Mouse (Mus musculus): ENCODE measurements around the gene Sh2d1b2. TPM values are rescaled to one million over a fixed set of nuclear protein-coding genes. Genes with fewer than 3 reads are reported as not detected.

Sh2d1b2 gene
- polyA plus RNA-seq (2015; fragmentation: Nextera tagmentation; extraction: Ambion mirVana): not detected in 2 replicates

DNA sequence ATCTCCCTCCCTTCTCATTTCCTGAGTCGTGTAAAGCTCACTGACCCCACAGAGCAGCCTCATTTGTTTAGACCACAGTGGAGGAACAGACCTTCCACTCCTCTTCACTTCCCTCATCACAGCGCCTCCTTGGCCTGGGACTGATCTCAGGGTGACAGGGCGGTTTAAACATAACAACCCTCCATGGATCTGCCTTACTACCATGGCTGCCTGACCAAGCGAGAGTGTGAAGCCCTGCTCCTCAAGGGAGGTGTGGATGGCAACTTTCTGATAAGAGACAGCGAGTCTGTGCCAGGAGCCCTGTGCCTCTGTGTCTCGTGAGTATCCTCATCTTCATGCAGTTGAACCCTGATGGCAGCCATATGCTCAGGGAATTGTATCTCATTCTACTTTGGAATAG lies at the start of gene Sh2d1b2:
Sh2d1b2 (plus strand) TSS at position 62 of the 400 bp plus-strand sequence.

DNA sequence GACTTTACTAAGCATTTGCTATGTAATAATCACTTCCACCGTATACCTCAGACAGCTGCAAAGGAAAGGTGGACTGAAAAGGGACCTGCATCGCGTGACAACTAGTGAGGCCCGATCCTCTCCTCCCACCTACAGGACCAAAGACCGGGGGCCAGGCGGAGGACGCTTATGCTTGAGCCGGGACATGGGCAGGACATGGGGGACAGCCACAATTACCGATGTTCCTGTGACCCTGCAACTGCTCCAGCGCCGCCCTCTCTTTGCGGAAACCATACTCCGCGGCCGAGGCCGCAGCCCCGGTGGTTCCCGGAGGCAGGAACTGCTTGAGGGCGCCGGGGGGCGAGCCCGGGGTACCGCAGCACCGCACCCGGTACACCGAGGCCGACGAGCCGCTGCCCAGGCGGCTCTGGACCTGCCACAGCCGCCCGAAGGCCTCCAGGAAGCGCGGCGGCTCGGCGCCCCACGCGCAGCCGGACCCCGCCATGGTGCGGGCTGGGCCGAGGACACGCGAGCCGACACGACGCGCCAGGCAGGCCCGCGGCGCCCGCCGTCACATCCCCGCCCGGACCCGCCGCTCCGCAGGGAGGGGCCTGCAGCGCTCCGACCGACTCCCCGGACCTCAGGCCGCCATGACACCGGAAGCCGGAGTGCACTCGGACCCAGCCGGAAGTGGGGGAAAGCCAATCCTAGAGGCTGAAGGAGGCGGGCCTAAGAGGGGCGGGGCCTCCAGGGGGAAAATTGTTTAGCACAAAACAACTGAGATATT lies 17.6 kb upstream of the Sh2d1b2 start, which contains the start of gene Uhmk1:
Uhmk1 (minus strand) TSS at position 641 of the 766 bp plus-strand sequence.

DNA sequence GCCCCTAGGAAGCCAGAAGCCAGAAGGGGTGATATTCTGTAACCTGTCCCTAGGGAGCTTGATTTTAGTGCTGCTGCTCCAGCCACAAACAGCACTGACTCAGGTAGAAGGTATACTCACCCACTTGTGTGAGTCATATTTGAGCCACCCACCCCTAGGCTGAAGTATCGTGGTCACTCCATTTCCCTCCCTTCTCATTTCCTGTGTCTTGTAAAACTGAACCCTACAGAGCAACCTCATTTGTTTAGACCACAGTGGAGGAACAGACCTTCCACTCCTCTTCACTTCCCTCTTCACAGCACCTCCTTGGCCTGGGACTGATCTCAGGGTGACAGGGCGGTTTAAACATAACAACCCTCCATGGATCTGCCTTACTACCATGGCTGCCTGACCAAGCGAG lies 44.5 kb downstream of the Sh2d1b2 start, which contains the start of gene Sh2d1b1:
Sh2d1b1 (plus strand) TSS at position 305 of the 400 bp plus-strand sequence.

Other genes starting within 250 kb of the Sh2d1b2 start
- 69.2 and 86.5 TPM in 2 replicates for gene Ddr2, start 122.0 kb upstream of the Sh2d1b2 start, polyA plus RNA-seq (2015; fragmentation: Nextera tagmentation; extraction: Ambion mirVana)
- 47.6 and 52.3 TPM in 2 replicates for gene Uap1, start 57.8 kb upstream of the Sh2d1b2 start, polyA plus RNA-seq (2015; fragmentation: Nextera tagmentation; extraction: Ambion mirVana)
- gene Uhmk1, start 17.4 kb upstream of the Sh2d1b2 start, polyA plus RNA-seq (2015; fragmentation: Nextera tagmentation; extraction: Ambion mirVana): 3.6 and 4.3 TPM in 2 replicates
- gene Sh2d1b1, start 44.6 kb downstream of the Sh2d1b2 start, polyA plus RNA-seq (2015; fragmentation: Nextera tagmentation; extraction: Ambion mirVana): 0.07 and 0.10 TPM in 2 replicates
- gene Gm7694, start 73.6 kb downstream of the Sh2d1b2 start, polyA plus RNA-seq (2015; fragmentation: Nextera tagmentation; extraction: Ambion mirVana): 1.8 and 2.8 TPM in 2 replicates
- gene Spata46, start 76.1 kb downstream of the Sh2d1b2 start, polyA plus RNA-seq (2015; fragmentation: Nextera tagmentation; extraction: Ambion mirVana): 1.1 TPM in 2 replicates